Mouse (Mus musculus) hindbrain, embryonic 13.5 days (tissue): ENCODE data around the gene Ep400. TPM values are rescaled to one million over a fixed set of nuclear protein-coding genes. Genes with fewer than 3 reads are reported as not detected.

ENCODE experiments used
- ATAC-seq: fragments of 200-750 bp; cut with Nextera tagmentation; 2 replicates; pipeline ENCODE4 v1.8.0; 2017; ENCODE audit warnings: moderate TSS enrichment; ENCODE audit not compliant: low FRiP score
- H3K27ac ChIP-seq: fragments of 300-500 bp; sonication (generic); 2 replicates; pipeline ENCODE4 v1.5.1; 2015; ENCODE audit warnings: inconsistent platforms, mild to moderate bottlenecking, moderate library complexity
- H3K27me3 ChIP-seq: fragments of 300-500 bp; sonication (generic); 2 replicates; pipeline ENCODE4 v1.6.1; 2015; ENCODE audit warnings: mild to moderate bottlenecking, inconsistent platforms
- H3K36me3 ChIP-seq: fragments of 300-500 bp; sonication (generic); 2 replicates; pipeline ENCODE4 v1.6.1; 2015; ENCODE audit warnings: mild to moderate bottlenecking, inconsistent platforms
- H3K4me1 ChIP-seq: fragments of 300-500 bp; sonication (generic); replicated peaks from 2 replicates; pipeline ENCODE4 v1.6.1; 2015; ENCODE audit warnings: inconsistent platforms
- H3K4me2 ChIP-seq: fragments of 300-500 bp; sonication (generic); 2 replicates; pipeline ENCODE4 v1.6.1; 2015; ENCODE audit warnings: inconsistent platforms, mild to moderate bottlenecking, moderate library complexity
- H3K4me3 ChIP-seq: fragments of 300-500 bp; sonication (generic); 2 replicates; pipeline ENCODE4 v1.5.1; 2015; ENCODE audit warnings: mild to moderate bottlenecking, inconsistent platforms
- H3K9ac ChIP-seq: fragments of 300-500 bp; sonication (generic); 2 replicates; pipeline ENCODE4 v1.6.1; 2015; ENCODE audit warnings: mild to moderate bottlenecking, inconsistent platforms
- H3K9me3 ChIP-seq: fragments of 300-500 bp; sonication (generic); 2 replicates; pipeline ENCODE4 v1.6.1; 2016; ENCODE audit warnings: inconsistent platforms
- WGBS: fragments of 180-500 bp; shearing (Covaris S2); methylation state at CpG from one replicate; pipeline ENCODE4 v1.1.7; 2015; 5-methylcytosine and 5-hydroxymethylcytosine counted together
- polyA plus RNA-seq: library from polyadenylated mRNA; unstranded; fragments of >200 nt; fragmentation: Nextera tagmentation; extraction: Ambion mirVana; gene quantifications from 2 replicates; pipeline ENCODE4 v1.2.1, GENCODE M21; 2015

The Ep400 gene
- polyA plus RNA-seq, 1 experiment from 2014 or later, result 53.4 TPM

GRCm38 (mm10) chr5:110711455-110711854 lies 59.1 kb downstream of the Ep400 start:
- 85% methylated on average over 2 of the region's 2 CpGs for whole genome bisulfite sequencing
- H3K9me3 ChIP-seq, result no peaks in the 10 kb centered on the region

GRCm38 (mm10) chr5:110709256-110709655 lies 61.3 kb downstream of the Ep400 start:
- no peak overlapping the region for H3K27ac ChIP-seq
- no peaks in the 10 kb centered on the region for H3K4me1 ChIP-seq
- no peak for ATAC-seq
- H3K27me3 ChIP-seq, result no peaks in the 10 kb centered on the region
- no peaks in the 10 kb centered on the region for H3K9me3 ChIP-seq
- H3K4me2 ChIP-seq, result no peak overlapping the region
- H3K36me3 ChIP-seq, result peaks cover 72% of the 10 kb centered on the region
- no peak overlapping the region for H3K4me3 ChIP-seq
- 91% methylated on average over 4 of the region's 4 CpGs for WGBS
- H3K9ac ChIP-seq, result no peak overlapping the region

More at GRCm38 (mm10) chr5:110711455-110711854, 59.1 kb downstream of the Ep400 start:
- ATAC-seq, result no peak
- Histone ChIP-seq H3K4me3 (no peak overlapping the region), H3K36me3 (peaks cover 54% of the 10 kb centered on the region), H3K27ac (no peak overlapping the region), H3K27me3 (no peaks in the 10 kb centered on the region), H3K9ac (no peak overlapping the region), H3K4me1 (no peaks in the 10 kb centered on the region), H3K4me2 (no peak overlapping the region)

GRCm38 (mm10) chr5:110704004-110704403 lies 66.5 kb downstream of the Ep400 start:
- WGBS, result 91% methylated on average over 1 of the region's 1 CpGs
- peaks cover 95% of the 10 kb centered on the region for H3K36me3 ChIP-seq
- no peak overlapping the region for H3K27ac ChIP-seq
- H3K27me3 ChIP-seq, result no peaks in the 10 kb centered on the region
- H3K9me3 ChIP-seq, result no peaks in the 10 kb centered on the region
- no peaks in the 10 kb centered on the region for H3K4me1 ChIP-seq
- ATAC-seq, result no peak
- H3K4me2 ChIP-seq, result no peak overlapping the region
- no peak overlapping the region for H3K4me3 ChIP-seq
- H3K9ac ChIP-seq, result no peak overlapping the region

GRCm38 (mm10) chr5:110698617-110699016 lies 71.9 kb downstream of the Ep400 start:
- H3K9ac ChIP-seq, result no peak overlapping the region
- no peaks in the 10 kb centered on the region for H3K27me3 ChIP-seq
- peaks cover 95% of the 10 kb centered on the region for H3K36me3 ChIP-seq
- WGBS, result 93% methylated on average over 4 of the region's 4 CpGs
- H3K9me3 ChIP-seq, result no peaks in the 10 kb centered on the region
- H3K4me1 ChIP-seq, result no peaks in the 10 kb centered on the region
- no peak overlapping the region for H3K4me3 ChIP-seq
- no peak overlapping the region for H3K27ac ChIP-seq
- ATAC-seq, result no peak
- no peak overlapping the region for H3K4me2 ChIP-seq

- no peak for ATAC-seq
Measured at GRCm38 (mm10) chr5:110682041-110682440, 88.5 kb downstream of the Ep400 start.

GRCm38 (mm10) chr5:110665486-110666121 lies 104.9 kb downstream of the Ep400 start:
- H3K9me3 ChIP-seq, result no peaks in the 10 kb centered on the region
- no peaks in the 10 kb centered on the region for H3K27me3 ChIP-seq
- ATAC-seq, result no peak
- H3K9ac ChIP-seq, result no peak overlapping the region
- no peak overlapping the region for H3K27ac ChIP-seq
- WGBS, result 58% methylated on average over 6 of the region's 6 CpGs
- no peaks in the 10 kb centered on the region for H3K4me1 ChIP-seq
- no peak overlapping the region for H3K4me3 ChIP-seq
- no peak overlapping the region for H3K4me2 ChIP-seq
- H3K36me3 ChIP-seq, result peaks cover 90% of the 10 kb centered on the region

More at GRCm38 (mm10) chr5:110682041-110682440, 88.5 kb downstream of the Ep400 start:
- H3K27me3 ChIP-seq, result no peaks in the 10 kb centered on the region
- peaks cover 95% of the 10 kb centered on the region for H3K36me3 ChIP-seq
- no peak overlapping the region for H3K4me3 ChIP-seq
- H3K9ac ChIP-seq, result no peak overlapping the region
- H3K4me1 ChIP-seq, result no peaks in the 10 kb centered on the region
- no peaks in the 10 kb centered on the region for H3K9me3 ChIP-seq
- H3K4me2 ChIP-seq, result no peak overlapping the region
- no peak overlapping the region for H3K27ac ChIP-seq
- WGBS, result 92% methylated on average over 8 of the region's 8 CpGs

GRCm38 (mm10) chr5:110664750-110665269 lies 105.7 kb downstream of the Ep400 start:
- Histone ChIP-seq H3K27ac (no peak overlapping the region), H3K4me2 (no peak overlapping the region), H3K27me3 (no peaks in the 10 kb centered on the region), H3K9ac (no peak overlapping the region), H3K4me3 (no peak overlapping the region), H3K9me3 (no peaks in the 10 kb centered on the region), H3K36me3 (peaks cover 90% of the 10 kb centered on the region), H3K4me1 (no peaks in the 10 kb centered on the region)
- WGBS, result 97% methylated on average over 2 of the region's 2 CpGs
- ATAC-seq, result no peak

- peaks cover 90% of the 10 kb centered on the region for H3K36me3 ChIP-seq
- no peaks in the 10 kb centered on the region for H3K9me3 ChIP-seq
- H3K27me3 ChIP-seq, result no peaks in the 10 kb centered on the region
- no peak overlapping the region for H3K9ac ChIP-seq
- H3K4me2 ChIP-seq, result no peak overlapping the region
- H3K4me3 ChIP-seq, result no peak overlapping the region
- no peak overlapping the region for H3K27ac ChIP-seq
- no peak for ATAC-seq
- H3K4me1 ChIP-seq, result no peaks in the 10 kb centered on the region
- WGBS, result 93% methylated on average over 2 of the region's 2 CpGs
Measured at GRCm38 (mm10) chr5:110664041-110664440, 106.5 kb downstream of the Ep400 start.

GRCm38 (mm10) chr5:110659682-110660081 lies 110.8 kb downstream of the Ep400 start:
- peaks cover 89% of the 10 kb centered on the region for H3K36me3 ChIP-seq
- no peak overlapping the region for H3K4me3 ChIP-seq
- H3K27me3 ChIP-seq, result no peaks in the 10 kb centered on the region
- no peak for ATAC-seq
- no peak overlapping the region for H3K9ac ChIP-seq
- H3K4me2 ChIP-seq, result no peak overlapping the region
- H3K27ac ChIP-seq, result no peak overlapping the region
- peaks cover 3% of the 10 kb centered on the region; the same call in 1 of the 2 replicates for H3K4me1 ChIP-seq
- no peaks in the 10 kb centered on the region for H3K9me3 ChIP-seq

- H3K9ac ChIP-seq, result peak overlapping the region; percentile 89
- H3K27ac ChIP-seq, result no peak overlapping the region
- H3K4me2 ChIP-seq, result peak overlapping the region; percentile 97
- 1% methylated on average over 37 of the region's 37 CpGs for WGBS
- peaks cover 26% of the 10 kb centered on the region for H3K4me1 ChIP-seq
- no peaks in the 10 kb centered on the region for H3K9me3 ChIP-seq
- peak; percentile 69 for ATAC-seq
- H3K36me3 ChIP-seq, result peaks cover 71% of the 10 kb centered on the region
- H3K4me3 ChIP-seq, result peak overlapping the region; percentile 95
- no peaks in the 10 kb centered on the region for H3K27me3 ChIP-seq
Measured at GRCm38 (mm10) chr5:110653686-110654085, 116.8 kb downstream of the Ep400 start.

- Histone ChIP-seq H3K4me3 (peak within 1 kb of the TSS; percentile 95), H3K4me1 (peaks cover 26% of the 10 kb centered on the region), H3K36me3 (peaks cover 71% of the 10 kb centered on the region), H3K9ac (peak within 1 kb of the TSS; percentile 89), H3K9me3 (no peaks in the 10 kb centered on the region), H3K27me3 (no peaks in the 10 kb centered on the region), H3K4me2 (peak within 1 kb of the TSS; percentile 97), H3K27ac (peak within 1 kb of the TSS; percentile 23)
- ATAC-seq, result peak; percentile 85
- WGBS, result 1% methylated on average over 87 of the region's 91 CpGs
Measured at GRCm38 (mm10) chr5:110652719-110653648, 117.5 kb downstream of the Ep400 start, which contains the start of the genes Noc4l and Ddx51. Noc4l (minus strand) TSS chr5:110653417. Ddx51 (plus strand) TSS chr5:110653451.

- no peak overlapping the region for H3K4me2 ChIP-seq
- H3K9ac ChIP-seq, result no peak overlapping the region
- peaks cover 59% of the 10 kb centered on the region for H3K36me3 ChIP-seq
- ATAC-seq, result no peak
- H3K4me3 ChIP-seq, result no peak overlapping the region
- H3K4me1 ChIP-seq, result no peaks in the 10 kb centered on the region
- H3K27ac ChIP-seq, result no peak overlapping the region
- H3K27me3 ChIP-seq, result no peaks in the 10 kb centered on the region
- H3K9me3 ChIP-seq, result no peaks in the 10 kb centered on the region
Measured at GRCm38 (mm10) chr5:110646377-110646776, 124.1 kb downstream of the Ep400 start.
